Mouse (Mus musculus) heart, embryonic 16.5 days (tissue): Measurements from ENCODE around the gene Yae1d1. TPM values are rescaled to one million over a fixed set of nuclear protein-coding genes. Genes with fewer than 3 reads are reported as not detected.
"Not testable (repeated sequence)": the region's sequence is repeated elsewhere in the genome, so short reads cannot be mapped to it uniquely, and the experiment has no call there.

Experiments used
- ATAC-seq: fragments of 200-750 bp; cut with Nextera tagmentation; replicated peaks from 2 replicates; pipeline ENCODE4 v1.8.0; 2017; ENCODE audit warnings: moderate number of reproducible peaks; ENCODE audit not compliant: insufficient read depth, low FRiP score; ENCODE audit errors: extremely low read depth
- H3K27ac ChIP-seq: fragments of 300-500 bp; sonication (generic); 2 replicates; pipeline ENCODE4 v1.5.1; 2014; ENCODE audit warnings: mild to moderate bottlenecking, low read length, control low read depth, moderate library complexity
- H3K27me3 ChIP-seq: fragments of 300-500 bp; sonication (generic); 2 replicates; pipeline ENCODE4 v1.6.1; 2014; ENCODE audit warnings: low read length, mixed read lengths; ENCODE audit not compliant: control insufficient read depth, insufficient read depth
- H3K36me3 ChIP-seq: fragments of 300-500 bp; sonication (generic); 2 replicates; pipeline ENCODE4 v1.6.1; 2014; ENCODE audit not compliant: control insufficient read depth, insufficient read depth
- H3K4me1 ChIP-seq: fragments of 300-500 bp; sonication (generic); 2 replicates; pipeline ENCODE4 v1.6.1; 2014; ENCODE audit warnings: low read length, mixed read lengths; ENCODE audit not compliant: control insufficient read depth, insufficient read depth
- H3K4me2 ChIP-seq: fragments of 300-500 bp; sonication (generic); 2 replicates; pipeline ENCODE4 v1.6.1; 2014; ENCODE audit warnings: low read depth, mild to moderate bottlenecking, control low read depth, low read length
- H3K4me3 ChIP-seq: fragments of 300-500 bp; sonication (generic); 2 replicates; pipeline ENCODE4 v1.5.1; 2014; ENCODE audit warnings: mild to moderate bottlenecking, control low read depth, low read length
- H3K9ac ChIP-seq: fragments of 300-500 bp; sonication (generic); 2 replicates; pipeline ENCODE4 v1.6.1; 2014; ENCODE audit warnings: low read length, control low read depth
- H3K9me3 ChIP-seq: fragments of 300-500 bp; sonication (generic); replicated peaks from 2 replicates; pipeline ENCODE4 v1.6.1; 2016; ENCODE audit warnings: low read length; ENCODE audit not compliant: control insufficient read depth
- WGBS: fragments of 180-500 bp; shearing (Covaris S2); extraction: QIAGEN DNeasy Blood & Tissue Kit; methylation state at CpG from one replicate; pipeline ENCODE4 v1.1.7; 2014; 5-methylcytosine and 5-hydroxymethylcytosine counted together
- polyA plus RNA-seq: library from polyadenylated mRNA; unstranded; fragments of >200 nt; fragmentation: Nextera tagmentation; extraction: Ambion mirVana; gene quantifications from 2 replicates; pipeline ENCODE4 v1.2.1, GENCODE M21; 2015

Yae1d1 gene
- polyA plus RNA-seq, 1 experiment from 2014 or later: 72.4 TPM

GRCm38 (mm10) chr13:17976854-17977739 is 16.1 kb downstream of the Yae1d1 start:
- 61% methylated on average over 8 of the region's 8 CpGs for WGBS
- Histone ChIP-seq H3K9me3 (no peaks in the 10 kb centered on the region), H3K27me3 (no peaks in the 10 kb centered on the region), H3K36me3 (no peaks in the 10 kb centered on the region), H3K27ac (no peak overlapping the region), H3K4me1 (no peaks in the 10 kb centered on the region), H3K9ac (no peak overlapping the region), H3K4me3 (no peak overlapping the region), H3K4me2 (no peak overlapping the region)
- no peak for ATAC-seq

GRCm38 (mm10) chr13:17975891-17976290 is 17.3 kb downstream of the Yae1d1 start:
- H3K4me1 ChIP-seq: no peaks in the 10 kb centered on the region
- no peak overlapping the region for H3K4me3 ChIP-seq
- no peak overlapping the region for H3K27ac ChIP-seq
- no peak overlapping the region for H3K4me2 ChIP-seq
- no peak overlapping the region for H3K9ac ChIP-seq
- no peak; the same call in 1 of the 2 replicates for ATAC-seq
- WGBS: 22% methylated on average over 2 of the region's 2 CpGs
- H3K36me3 ChIP-seq: no peaks in the 10 kb centered on the region
- no peaks in the 10 kb centered on the region for H3K9me3 ChIP-seq
- no peaks in the 10 kb centered on the region for H3K27me3 ChIP-seq

GRCm38 (mm10) chr13:17975457-17975856 is 17.7 kb downstream of the Yae1d1 start:
- Histone ChIP-seq H3K27ac (no peak overlapping the region), H3K9me3 (no peaks in the 10 kb centered on the region), H3K4me3 (no peak overlapping the region), H3K4me1 (no peaks in the 10 kb centered on the region), H3K27me3 (no peaks in the 10 kb centered on the region), H3K36me3 (no peaks in the 10 kb centered on the region), H3K9ac (no peak overlapping the region), H3K4me2 (no peak overlapping the region)
- 76% methylated on average over 1 of the region's 1 CpGs for WGBS
- no peak for ATAC-seq

GRCm38 (mm10) chr13:17974734-17975133 is 18.4 kb downstream of the Yae1d1 start:
- ATAC-seq: no peak

GRCm38 (mm10) chr13:17960613-17961012 is 32.5 kb downstream of the Yae1d1 start:
- no peak overlapping the region for H3K27ac ChIP-seq
- H3K4me3 ChIP-seq: no peak overlapping the region
- no peaks in the 10 kb centered on the region for H3K4me1 ChIP-seq
- ATAC-seq: no peak
- no peak overlapping the region for H3K4me2 ChIP-seq
- no peaks in the 10 kb centered on the region for H3K9me3 ChIP-seq
- no peak overlapping the region for H3K9ac ChIP-seq
- no peaks in the 10 kb centered on the region for H3K36me3 ChIP-seq
- 74% methylated on average over 7 of the region's 7 CpGs for WGBS
- no peaks in the 10 kb centered on the region for H3K27me3 ChIP-seq

More at GRCm38 (mm10) chr13:17974734-17975133, 18.4 kb downstream of the Yae1d1 start:
- Histone ChIP-seq H3K27me3 (no peaks in the 10 kb centered on the region), H3K4me1 (no peaks in the 10 kb centered on the region), H3K9ac (no peak overlapping the region), H3K27ac (no peak overlapping the region), H3K36me3 (no peaks in the 10 kb centered on the region), H3K4me2 (no peak overlapping the region), H3K4me3 (no peak overlapping the region), H3K9me3 (no peaks in the 10 kb centered on the region)
- 91% methylated on average over 9 of the region's 9 CpGs for WGBS

- no peak overlapping the region for H3K4me2 ChIP-seq
- H3K4me1 ChIP-seq: no peaks in the 10 kb centered on the region
- no peaks in the 10 kb centered on the region for H3K27me3 ChIP-seq
- 40% methylated on average over 1 of the region's 1 CpGs for WGBS
- H3K9me3 ChIP-seq: no peaks in the 10 kb centered on the region
- H3K27ac ChIP-seq: no peak overlapping the region
- H3K4me3 ChIP-seq: no peak overlapping the region
- ATAC-seq: no peak
- H3K36me3 ChIP-seq: no peaks in the 10 kb centered on the region
- H3K9ac ChIP-seq: no peak overlapping the region
Observed at GRCm38 (mm10) chr13:17954282-17954681, 38.9 kb downstream of the Yae1d1 start.

GRCm38 (mm10) chr13:17950581-17950980 is 42.6 kb downstream of the Yae1d1 start:
- H3K9me3 ChIP-seq, H3K4me1 ChIP-seq, H3K36me3 ChIP-seq, ATAC-seq, H3K4me2 ChIP-seq, H3K27ac ChIP-seq, H3K27me3 ChIP-seq, H3K4me3 ChIP-seq, H3K9ac ChIP-seq: not testable (repeated sequence)
- 91% methylated on average over 8 of the region's 8 CpGs for WGBS

GRCm38 (mm10) chr13:17949555-17949954 is 43.6 kb downstream of the Yae1d1 start:
- no peak overlapping the region for H3K4me2 ChIP-seq
- H3K4me3 ChIP-seq: no peak overlapping the region
- H3K36me3 ChIP-seq: no peaks in the 10 kb centered on the region
- peaks cover 7% of the 10 kb centered on the region for H3K4me1 ChIP-seq
- no peaks in the 10 kb centered on the region for H3K9me3 ChIP-seq
- no peak overlapping the region for H3K27ac ChIP-seq
- ATAC-seq: no peak
- 64% methylated on average over 18 of the region's 18 CpGs for WGBS
- no peaks in the 10 kb centered on the region for H3K27me3 ChIP-seq
- no peak overlapping the region for H3K9ac ChIP-seq

- Histone ChIP-seq H3K36me3 (no peaks in the 10 kb centered on the region), H3K4me1 (peaks cover 16% of the 10 kb centered on the region), H3K27ac (peak within 1 kb of the TSS; percentile 93), H3K27me3 (no peaks in the 10 kb centered on the region), H3K4me2 (peak within 1 kb of the TSS; percentile 85), H3K9me3 (no peaks in the 10 kb centered on the region), H3K9ac (peak within 1 kb of the TSS; percentile 94), H3K4me3 (peak within 1 kb of the TSS; percentile 93)
- WGBS: 5% methylated on average over 63 of the region's 69 CpGs
- peak; percentile 100 for ATAC-seq
Observed at GRCm38 (mm10) chr13:17944078-17944917, 48.9 kb downstream of the Yae1d1 start, which contains the start of gene Rala. Gene Rala (minus strand): TSS chr13:17944239.
